Mouse (Mus musculus): Measurements from ENCODE around the gene Cdc42ep3. TPM values are rescaled to one million over a fixed set of nuclear protein-coding genes. Genes with fewer than 3 reads are reported as not detected.

Cdc42ep3 gene
- 10 to 100 TPM; 84.7 to 91.2 TPM for total RNA-seq (2023)

DNA sequence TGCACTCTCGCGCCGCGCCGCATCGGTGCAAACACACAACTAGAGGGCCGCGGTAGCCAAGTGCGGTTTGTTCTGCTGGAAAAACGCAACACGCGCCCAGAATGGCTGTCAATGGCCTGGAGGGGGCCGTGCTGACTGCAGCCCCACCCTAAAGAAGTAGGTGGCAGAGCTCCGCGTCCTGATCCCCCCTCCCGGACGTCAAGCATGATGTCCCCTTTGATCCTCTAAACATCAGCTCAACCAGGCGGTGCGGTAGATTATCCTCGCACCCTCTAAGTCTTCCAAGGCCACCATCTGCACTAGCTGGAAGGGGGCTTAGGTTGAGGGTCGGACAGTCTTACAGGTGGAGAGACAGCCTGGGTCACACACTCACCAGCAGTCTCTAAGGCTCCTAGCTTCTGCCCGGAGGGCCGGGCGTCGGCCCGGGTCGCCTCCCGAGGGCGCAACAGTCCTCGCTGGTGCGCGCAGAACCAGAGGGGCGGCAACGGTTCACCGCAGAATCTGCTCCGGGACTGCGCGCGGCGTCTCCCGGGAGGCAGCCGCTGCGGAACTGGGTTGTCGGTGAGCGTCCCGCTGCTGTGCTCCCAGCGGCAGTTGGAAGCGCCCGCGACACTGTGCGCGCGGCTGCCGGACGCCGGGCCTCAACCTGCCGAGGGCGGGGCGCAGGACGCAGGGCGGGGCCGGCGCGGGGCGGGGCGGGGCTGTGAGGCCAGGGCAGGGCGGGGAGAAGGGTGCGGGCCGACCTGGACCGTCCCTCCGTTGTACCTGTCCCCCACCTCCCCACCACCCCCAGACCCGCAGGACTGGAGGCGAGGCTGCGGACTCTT is at the start of gene Cdc42ep3:
TSS of gene Cdc42ep3 (minus strand) at position 648 of the 827 bp plus-strand sequence.

Measured in neutrophil, adult 59 days (primary cell).